Mouse (Mus musculus) hindbrain, embryonic 11.5 days (tissue): ENCODE data around the gene Setd2. TPM values are rescaled to one million over a fixed set of nuclear protein-coding genes. Genes with fewer than 3 reads are reported as not detected.
A peak's percentile ranks its signal among the peaks of the same experiment; 100 is the strongest.

Experiments used
- ATAC-seq: fragments of 200-750 bp; cut with Nextera tagmentation; 2 replicates; pipeline ENCODE4 v1.8.0; 2017; ENCODE audit warnings: mild to moderate bottlenecking, moderate TSS enrichment, moderate library complexity; ENCODE audit not compliant: low FRiP score
- DNase-seq: peaks from one replicate; pipeline ENCODE4 v3.0.0-alpha.2; 2015; ENCODE audit warnings: low spot score
- H3K27ac ChIP-seq: fragments of 300-500 bp; sonication (generic); 2 replicates; pipeline ENCODE4 v1.5.1; 2014; ENCODE audit warnings: mild to moderate bottlenecking, low read depth, low read length
- H3K27me3 ChIP-seq: fragments of 300-500 bp; sonication (generic); 2 replicates; pipeline ENCODE4 v1.6.1; 2014; ENCODE audit warnings: mild to moderate bottlenecking, low read length, moderate library complexity, mixed read lengths; ENCODE audit not compliant: control insufficient read depth, insufficient read depth
- H3K36me3 ChIP-seq: fragments of 300-500 bp; sonication (generic); 2 replicates; pipeline ENCODE4 v1.6.1; 2014; ENCODE audit warnings: mild to moderate bottlenecking, low read length, moderate library complexity, mixed read lengths; ENCODE audit not compliant: control insufficient read depth, insufficient read depth
- H3K4me1 ChIP-seq: fragments of 300-500 bp; sonication (generic); replicated peaks from 2 replicates; pipeline ENCODE4 v1.6.1; 2014; ENCODE audit warnings: low read length, mixed read lengths; ENCODE audit not compliant: control insufficient read depth, insufficient read depth
- H3K4me2 ChIP-seq: fragments of 300-500 bp; sonication (generic); replicated peaks from 2 replicates; pipeline ENCODE4 v1.6.1; 2014; ENCODE audit warnings: mild to moderate bottlenecking, low read depth, low read length
- H3K4me3 ChIP-seq: fragments of 300-500 bp; sonication (generic); 2 replicates; pipeline ENCODE4 v1.5.1; 2014; ENCODE audit warnings: low read depth, low read length
- H3K9ac ChIP-seq: fragments of 300-500 bp; sonication (generic); 2 replicates; pipeline ENCODE4 v1.6.1; 2014; ENCODE audit warnings: low read depth, low read length
- H3K9me3 ChIP-seq: fragments of 300-500 bp; sonication (generic); 2 replicates; pipeline ENCODE4 v1.6.1; 2016; ENCODE audit warnings: low read length; ENCODE audit not compliant: control insufficient read depth
- WGBS: fragments of 180-500 bp; shearing (Covaris S2); extraction: QIAGEN DNeasy Blood & Tissue Kit; methylation state at CpG from one replicate; pipeline ENCODE4 v1.1.7; 2014; 5-methylcytosine and 5-hydroxymethylcytosine counted together
- polyA plus RNA-seq: library from polyadenylated mRNA; unstranded; fragments of >200 nt; fragmentation: Nextera tagmentation; extraction: Ambion mirVana; gene quantifications from 2 replicates; pipeline ENCODE4 v1.2.1, GENCODE M21; 2014

Gene Setd2
- polyA plus RNA-seq, 1 experiment from 2014 or later = 60.9 TPM

GRCm38 (mm10) chr9:110611471-110611870 lies 79.1 kb downstream of the Setd2 start:
- Histone ChIP-seq H3K4me1 (no peaks in the 10 kb centered on the region), H3K9me3 (no peaks in the 10 kb centered on the region), H3K4me3 (no peak overlapping the region), H3K27ac (no peak overlapping the region), H3K27me3 (no peaks in the 10 kb centered on the region), H3K9ac (no peak overlapping the region), H3K4me2 (no peak overlapping the region), H3K36me3 (0 out of 2 replicates have a peak, but pooled peaks cover 2% of the 10 kb centered on the region)
- DNase-seq = no peak
- WGBS = 90% methylated on average over 3 of the region's 3 CpGs
- ATAC-seq = no peak

DNA sequence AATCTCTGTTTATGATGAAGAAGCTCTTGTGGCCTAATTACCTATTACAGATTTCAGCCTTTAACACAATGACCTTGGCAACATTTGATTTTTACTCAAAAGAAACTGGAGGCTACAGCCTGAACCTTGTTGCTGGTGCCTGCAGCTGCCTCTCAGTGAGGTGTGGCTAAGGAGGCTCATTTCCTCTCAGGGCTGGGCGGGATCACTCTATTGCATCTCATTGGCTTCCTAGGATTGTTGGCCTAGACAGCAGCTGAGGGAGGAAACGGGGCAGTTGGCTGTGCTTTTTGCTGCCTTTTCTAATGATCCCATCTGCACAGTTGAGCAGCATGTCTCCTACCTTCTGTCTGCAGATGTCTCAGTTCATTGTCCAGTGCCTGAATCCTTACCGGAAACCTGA lies 84.7 kb downstream of the Setd2 start:
- DNase-seq = no peak
- no peak overlapping the region for H3K4me2 ChIP-seq
- 91% methylated on average over 3 of the region's 3 CpGs for WGBS
- H3K9ac ChIP-seq = no peak overlapping the region
- no peaks in the 10 kb centered on the region for H3K4me1 ChIP-seq
- H3K9me3 ChIP-seq = no peaks in the 10 kb centered on the region
- H3K4me3 ChIP-seq = no peak overlapping the region
- peaks cover 9% of the 10 kb centered on the region for H3K36me3 ChIP-seq
- H3K27me3 ChIP-seq = no peaks in the 10 kb centered on the region
- no peak overlapping the region for H3K27ac ChIP-seq
- no peak for ATAC-seq

GRCm38 (mm10) chr9:110620180-110620579 lies 87.8 kb downstream of the Setd2 start:
- WGBS = 89% methylated on average over 7 of the region's 7 CpGs
- DNase-seq (no peak), ATAC-seq (no peak)
- Histone ChIP-seq H3K27ac (no peak overlapping the region), H3K9ac (no peak overlapping the region), H3K4me1 (peaks cover 5% of the 10 kb centered on the region; the same call in 1 of the 2 replicates), H3K4me3 (no peak overlapping the region), H3K36me3 (peaks cover 8% of the 10 kb centered on the region), H3K9me3 (no peaks in the 10 kb centered on the region), H3K27me3 (no peaks in the 10 kb centered on the region), H3K4me2 (no peak overlapping the region)

- no peaks in the 10 kb centered on the region for H3K9me3 ChIP-seq
- H3K4me3 ChIP-seq = no peak overlapping the region
- H3K4me1 ChIP-seq = peaks cover 8% of the 10 kb centered on the region
- ATAC-seq (no peak), DNase-seq (no peak)
- no peak overlapping the region for H3K27ac ChIP-seq
- H3K4me2 ChIP-seq = no peak overlapping the region
- WGBS = 94% methylated on average over 7 of the region's 7 CpGs
- H3K9ac ChIP-seq = no peak overlapping the region
- no peaks in the 10 kb centered on the region for H3K27me3 ChIP-seq
- peaks cover 8% of the 10 kb centered on the region for H3K36me3 ChIP-seq
Observed at GRCm38 (mm10) chr9:110620685-110621084, 88.3 kb downstream of the Setd2 start.

GRCm38 (mm10) chr9:110622621-110623219 lies 90.3 kb downstream of the Setd2 start:
- H3K4me1 ChIP-seq = peaks cover 8% of the 10 kb centered on the region
- ATAC-seq (no peak), DNase-seq (no peak)
- no peaks in the 10 kb centered on the region for H3K9me3 ChIP-seq
- 85% methylated on average over 12 of the region's 12 CpGs for WGBS
- no peak overlapping the region for H3K27ac ChIP-seq
- no peak overlapping the region for H3K4me3 ChIP-seq
- no peak overlapping the region for H3K9ac ChIP-seq
- H3K36me3 ChIP-seq = peaks cover 5% of the 10 kb centered on the region
- no peak overlapping the region for H3K4me2 ChIP-seq
- no peaks in the 10 kb centered on the region; the same call in 1 of the 2 replicates for H3K27me3 ChIP-seq

GRCm38 (mm10) chr9:110623416-110624195 lies 91.2 kb downstream of the Setd2 start:
- Histone ChIP-seq H3K4me1 (peaks cover 8% of the 10 kb centered on the region), H3K4me3 (peak overlapping the region; percentile 55), H3K4me2 (peak overlapping the region; percentile 96), H3K9me3 (no peaks in the 10 kb centered on the region), H3K27ac (peak overlapping the region; percentile 83), H3K36me3 (0 out of 2 replicates have a peak, but pooled peaks cover 4% of the 10 kb centered on the region), H3K9ac (peak overlapping the region; percentile 72), H3K27me3 (no peaks in the 10 kb centered on the region; the same call in 1 of the 2 replicates)
- ATAC-seq = no peak
- 46% methylated on average over 8 of the region's 8 CpGs for WGBS
- DNase-seq = no peak

DNA sequence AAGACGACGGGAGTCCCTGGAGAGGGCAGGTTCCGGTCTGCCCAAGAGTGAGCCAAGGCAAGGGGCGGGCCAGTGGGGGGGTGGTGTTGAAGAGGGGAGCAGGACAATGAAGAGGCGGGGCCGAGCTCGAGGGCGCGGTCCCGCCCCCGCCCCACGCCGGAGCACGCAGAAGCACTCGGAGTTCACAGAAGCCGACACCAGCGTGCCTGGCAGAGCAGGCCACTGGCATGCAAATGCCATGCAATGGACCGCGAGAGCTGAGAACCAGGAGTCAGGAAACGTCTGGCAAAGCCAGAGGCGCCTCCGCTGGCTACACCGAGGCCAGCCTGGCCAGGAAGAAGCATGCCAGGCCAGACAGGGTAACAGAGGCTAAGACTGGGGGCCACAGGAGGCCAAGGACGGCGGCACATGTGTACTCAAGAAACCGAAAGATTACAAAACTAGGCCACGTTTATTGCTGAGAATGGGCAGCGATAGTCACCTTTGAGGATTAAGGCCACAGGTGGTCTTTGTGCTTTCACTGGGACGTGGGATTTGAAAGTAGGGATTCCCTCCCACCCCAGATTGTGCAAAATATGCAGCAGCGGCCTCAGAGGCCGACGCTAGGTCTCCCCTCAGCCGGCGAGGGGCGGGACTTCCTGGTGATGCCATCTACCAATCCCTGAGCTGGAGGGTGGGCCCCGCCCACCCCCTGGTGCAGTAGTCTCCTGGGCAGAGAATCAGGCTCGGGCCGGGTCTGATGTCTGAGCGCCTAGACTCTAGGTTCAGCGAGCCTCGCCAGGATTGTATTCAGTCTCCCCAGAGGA lies 92.2 kb downstream of the Setd2 start, which contains the start of gene Nradd:
Nradd (minus strand) TSS at position 92 of the 806 bp plus-strand sequence.
- Histone ChIP-seq H3K9me3 (no peaks in the 10 kb centered on the region), H3K4me3 (peak within 1 kb of the TSS; percentile 55), H3K4me2 (peak within 1 kb of the TSS; percentile 96), H3K27ac (peak within 1 kb of the TSS; percentile 83), H3K36me3 (0 out of 2 replicates have a peak, but pooled peaks cover 4% of the 10 kb centered on the region), H3K9ac (peak within 1 kb of the TSS; percentile 72), H3K27me3 (no peaks in the 10 kb centered on the region; the same call in 1 of the 2 replicates), H3K4me1 (peaks cover 8% of the 10 kb centered on the region)
- DNase-seq (peak; percentile 96), ATAC-seq (peak; percentile 95)
- WGBS = under 1% methylated on average over 41 of the region's 41 CpGs

GRCm38 (mm10) chr9:110625350-110625908 lies 93.0 kb downstream of the Setd2 start:
- peak overlapping the region; percentile 55 for H3K4me3 ChIP-seq
- peak overlapping the region; percentile 72 for H3K9ac ChIP-seq
- no peak for ATAC-seq
- peak overlapping the region; percentile 96 for H3K4me2 ChIP-seq
- H3K4me1 ChIP-seq = peaks cover 8% of the 10 kb centered on the region
- peaks cover under 1% of the 10 kb centered on the region; the same call in 1 of the 2 replicates for H3K27me3 ChIP-seq
- DNase-seq = no peak
- peak overlapping the region; percentile 63; the same call in 1 of the 2 replicates for H3K27ac ChIP-seq
- H3K36me3 ChIP-seq = 0 out of 2 replicates have a peak, but pooled peaks cover 4% of the 10 kb centered on the region
- WGBS = 75% methylated on average over 11 of the region's 11 CpGs
- no peaks in the 10 kb centered on the region for H3K9me3 ChIP-seq
